Mouse (Mus musculus): ENCODE results near the gene Fh1.

DNA sequence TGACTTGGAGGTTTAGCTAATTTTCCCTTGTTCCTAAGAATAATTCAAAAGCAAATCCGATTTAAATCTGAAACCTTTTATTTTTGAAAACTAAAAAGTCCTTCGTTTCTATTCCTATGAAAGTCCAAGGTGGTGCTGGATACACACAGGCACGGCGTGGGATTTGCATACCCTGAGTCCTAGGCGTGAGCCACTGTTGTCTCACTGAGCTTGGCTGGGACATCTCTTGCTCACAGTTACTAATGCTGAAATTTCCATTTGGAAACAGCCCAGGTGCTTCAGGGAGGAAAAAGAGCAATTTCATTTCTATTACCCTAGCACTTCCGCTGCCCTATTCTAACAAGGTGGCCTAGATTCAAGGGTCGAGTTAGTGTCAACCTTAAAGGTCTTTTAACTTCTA lies 45.1 kb downstream of the Fh1 start:
- no peak for TF ChIP-seq CTCF (IDR thresholded peaks at IDR 0.05; ENCODE audit: borderline replicate concordance, insufficient read depth, low read depth, low read length)
- no peak for TF ChIP-seq POLR2A (IDR thresholded peaks at IDR 0.05; ENCODE audit: borderline replicate concordance, insufficient read depth, low read length)
